Mouse (Mus musculus): ENCODE measurements around the gene Gid4.

DNA sequence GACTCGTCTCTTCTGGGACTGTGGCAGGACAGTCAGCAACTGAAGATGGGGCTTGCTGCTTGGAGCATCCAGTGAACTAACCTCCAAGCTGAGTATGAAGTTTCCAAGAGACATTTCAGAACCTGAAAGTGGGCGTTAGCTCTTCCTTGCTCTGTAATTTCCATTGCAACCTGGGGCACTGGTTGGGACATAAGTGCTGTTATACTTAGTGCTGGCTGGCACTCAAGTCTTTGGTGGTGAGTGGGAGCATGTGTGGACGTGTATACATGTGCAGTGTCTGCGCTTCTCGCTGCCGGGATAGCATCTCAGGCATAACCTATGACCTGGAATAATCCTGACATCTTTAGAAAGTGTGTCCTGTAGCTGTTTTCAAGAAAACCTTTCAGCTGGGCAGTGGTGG, 25.6 kb upstream of the Gid4 start:
- TF ChIP-seq CTCF (IDR thresholded peaks at IDR 0.05; ENCODE audit: low read depth) (no peak), EP300 (optimal IDR thresholded peaks at IDR 0.05) (no peak)
